ENCODE assay signal across 20 mouse cellular contexts in the genomic region with DNA sequence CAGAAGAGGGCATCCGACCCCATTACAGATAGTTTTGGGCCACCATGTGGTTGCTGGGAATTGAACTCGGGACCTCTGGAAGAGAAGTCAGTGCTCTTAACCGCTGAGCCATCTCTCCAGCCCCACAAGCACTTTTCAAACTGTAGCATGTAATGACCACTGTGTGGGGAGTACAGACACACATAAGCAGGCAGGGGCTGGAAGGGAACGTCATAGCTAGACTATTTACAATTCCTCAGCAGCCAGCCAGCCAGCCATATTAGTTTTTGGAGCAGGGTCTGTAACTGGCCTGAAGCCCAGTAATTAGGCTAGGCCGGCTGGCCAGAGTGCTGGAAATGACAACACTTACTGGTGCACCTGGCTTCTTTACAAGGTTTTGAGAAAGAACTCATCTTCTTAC. TPM values are rescaled to one million over a fixed set of nuclear protein-coding genes. Genes with fewer than 3 reads are reported as not detected.
DNase-seq lines count a peak whose midpoint lies in the region; ATAC-seq and TF ChIP-seq lines count a peak whose summit lies in the region.
"Had no signal": no experiment of that assay in that cellular context is flagged by ENCODE, and none has a peak within 500 bp of the region (broad histone marks: within the 10 kb centered on the region; RNA-seq: fewer than 3 reads in every experiment).

No protein-coding gene starts in this region.

- H3K9me3 ChIP-seq in lung, embryonic 14.5 days (ENCODE audit: low read depth, low read length): no peaks in the 10 kb centered on the region
- H3K9me3 ChIP-seq: embryonic facial prominence, embryonic 13.5 days; forebrain, embryonic 15.5 days; heart, embryonic 10.5 days; hindbrain, embryonic 13.5 days had no signal

- H3K4me2 ChIP-seq in lung, embryonic 14.5 days: no peak overlapping the region
- H3K4me2 ChIP-seq: embryonic facial prominence, embryonic 13.5 days; forebrain, embryonic 15.5 days; hindbrain, embryonic 13.5 days had no signal

- TF ChIP-seq CTCF in lung, embryonic 14.5 days (IDR thresholded peaks at IDR 0.05; ENCODE audit: low read depth): no peak
- no peak for TF ChIP-seq CTCF in brain, embryonic 14.5 days (IDR thresholded peaks at IDR 0.05; ENCODE audit: borderline replicate concordance, extremely low read depth, insufficient read depth, insufficient read length)

- H3K27ac ChIP-seq in lung, embryonic 14.5 days (ENCODE audit: low read depth): no peak overlapping the region
- H3K27ac ChIP-seq: embryonic facial prominence, embryonic 13.5 days; forebrain, embryonic 15.5 days; heart, embryonic 10.5 days; hindbrain, embryonic 13.5 days had no signal

- no peaks in the 10 kb centered on the region for H3K27me3 ChIP-seq in lung, embryonic 14.5 days (ENCODE audit: insufficient read depth, low read length)
- H3K27me3 ChIP-seq: CH12.LX; embryonic facial prominence, embryonic 13.5 days; forebrain, embryonic 15.5 days; hindbrain, embryonic 13.5 days had no signal

- peak; percentile 56 for DNase-seq in heart, adult 11 months
- DNase-seq in heart, postnatal 25 days (ENCODE audit: low spot score): no peak
- peak; percentile 27 for DNase-seq in lung, embryonic 14.5 days
- no peak for DNase-seq in lung, postnatal 14 days
- peak; percentile 28 for DNase-seq in brain, embryonic 14.5 days (ENCODE audit: low read depth)
- DNase-seq in adrenal gland, adult (ENCODE audit: inconsistent age in 2 of 2, low spot score in 1 of 2): no peak
- DNase-seq: adrenal gland, postnatal 10 days; cerebellum, adult 11-12 months; cerebellum, adult 9-10 months; cerebellum, postnatal 25 days; gastrocnemius, postnatal 36 days; heart, adult 18-20 months; heart, postnatal 10 days had no signal

- 79% methylated on average over 5 of the region's 5 CpGs for WGBS in lung, embryonic 14.5 days

- H3K4me1 ChIP-seq in lung, embryonic 14.5 days (ENCODE audit: insufficient read depth): no peaks in the 10 kb centered on the region
- H3K4me1 ChIP-seq: embryonic facial prominence, embryonic 13.5 days; forebrain, embryonic 15.5 days; heart, embryonic 10.5 days; hindbrain, embryonic 13.5 days had no signal

- intact Hi-C loops in heart, postnatal 25 days (cut with DNase I): loop anchor here (5.0 kb wide), 1 partner anchor 34 kb away; no protein-coding TSS in a partner anchor

- H3K4me3 ChIP-seq in lung, embryonic 14.5 days (ENCODE audit: low read depth, low read length): no peak overlapping the region
- H3K4me3 ChIP-seq: embryonic facial prominence, embryonic 13.5 days; forebrain, embryonic 15.5 days; heart, embryonic 10.5 days; hindbrain, embryonic 13.5 days had no signal

- ATAC-seq in lung, embryonic 14.5 days (ENCODE audit: insufficient read depth): no peak
- ATAC-seq: forebrain, embryonic 15.5 days had no signal

- H3K9ac ChIP-seq in lung, embryonic 14.5 days: no peak overlapping the region
- H3K9ac ChIP-seq: embryonic facial prominence, embryonic 13.5 days; forebrain, embryonic 15.5 days; hindbrain, embryonic 13.5 days had no signal

- peaks cover 61% of the 10 kb centered on the region for H3K36me3 ChIP-seq in lung, embryonic 14.5 days (ENCODE audit: insufficient read depth)

- TF ChIP-seq POLR2A in brain, embryonic 14.5 days (IDR thresholded peaks at IDR 0.05; ENCODE audit: borderline replicate concordance, extremely low read depth, insufficient read depth, insufficient read length, poor library complexity, severe bottlenecking): no peak

RNA-seq across cellular contexts. Expression of gene Usp50, which starts 15.2 kb away (rescaled TPM):
- total RNA-seq in heart, postnatal 25 days (2021): not detected
- polyA plus RNA-seq in lung, embryonic 14.5 days (2014; fragmentation: Nextera tagmentation; extraction: Ambion mirVana): 3.6 and 4.1 TPM in 2 replicates
- 1.4 and 1.9 TPM in 2 replicates for polyA plus RNA-seq in brain, embryonic 14.5 days (2012; rRNA removed)
- total RNA-seq: adrenal gland, postnatal 10 days; adrenal gland, postnatal 4 days; gastrocnemius, adult 8-10 months; heart, adult 18-20 months; heart, postnatal 10 days had no signal

Comparison
In these comparisons a context has a peak if more than half of its experiments do, and no peak if none do; other contexts are left out.
1. DNase-seq: peak in heart, adult 11 months (single experiment), lung, embryonic 14.5 days (single experiment) and brain, embryonic 14.5 days (single experiment); none in heart, postnatal 25 days (single experiment), lung, postnatal 14 days (single experiment) and adrenal gland, adult (0 of 2).